Mouse (Mus musculus) erythroblast, embryonic 14.5 days (primary cell): ENCODE measurements around the gene Phlpp1.

Experiments used
- GATA1 ChIP-seq: IDR thresholded peaks from 2 replicates; pipeline ENCODE4 v1.6.1; 2012; ENCODE audit warnings: low read length, inconsistent platforms, mixed read lengths
- TAL1 ChIP-seq: IDR thresholded peaks from 3 replicates; pipeline ENCODE4 v1.6.1; 2012; ENCODE audit warnings: low read length, inconsistent platforms, mixed read lengths

DNA sequence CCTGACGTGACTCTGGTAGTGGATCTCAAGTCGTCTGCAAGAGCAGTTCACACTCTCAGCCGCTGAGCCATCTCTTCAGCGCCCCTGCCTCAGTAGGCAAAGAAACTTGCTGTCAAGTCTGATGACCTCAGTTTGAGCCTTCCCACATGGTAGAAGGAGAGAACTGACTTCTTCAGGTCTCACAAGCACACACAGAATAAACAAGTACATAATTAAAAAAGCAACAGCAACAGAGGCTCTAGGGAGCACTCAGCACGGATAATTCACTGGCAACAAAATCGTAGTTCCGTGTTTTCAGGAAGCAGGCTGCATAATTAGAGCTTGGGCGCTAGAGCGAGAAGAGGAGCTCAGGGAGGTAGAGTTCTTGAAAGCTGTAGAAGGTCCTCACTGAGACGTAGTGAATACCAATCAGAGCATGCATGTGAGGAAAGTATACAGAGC lies 103.0 kb downstream of the Phlpp1 start:
- no peak for TF ChIP-seq TAL1
- TF ChIP-seq GATA1, result no peak
